Mouse (Mus musculus) ES-E14 (cell line): ENCODE data around the gene Tedc2.

Experiments
- CHD2 ChIP-seq: IDR thresholded peaks from 2 replicates; pipeline ENCODE4 v1.6.1; 2014; ENCODE audit warnings: mild to moderate bottlenecking, low read depth, low read length, inconsistent platforms
- HCFC1 ChIP-seq: IDR thresholded peaks from 2 replicates; pipeline ENCODE4 v1.6.1; 2012; ENCODE audit warnings: low read length, inconsistent platforms, borderline replicate concordance; ENCODE audit not compliant: insufficient read depth
- MAFK ChIP-seq: IDR thresholded peaks from 2 replicates; pipeline ENCODE4 v1.6.1; 2014; ENCODE audit warnings: mild to moderate bottlenecking, low read depth, low read length, inconsistent platforms; ENCODE audit not compliant: insufficient read depth
- ZC3H11A ChIP-seq: IDR thresholded peaks from 2 replicates; pipeline ENCODE4 v1.6.1; 2012; ENCODE audit warnings: low read depth, mild to moderate bottlenecking, inconsistent platforms, low read length, borderline replicate concordance
- ZNF384 ChIP-seq: IDR thresholded peaks from 2 replicates; pipeline ENCODE4 v1.6.1; 2012; ENCODE audit warnings: low read depth, low read length, inconsistent platforms

GRCm38 (mm10) chr17:24173423-24173822, 47.2 kb downstream of the Tedc2 start:
- TF ChIP-seq CHD2 (no peak), HCFC1 (no peak), ZC3H11A (no peak), ZNF384 (no peak), MAFK (no peak)
